Mouse (Mus musculus) embryonic facial prominence, embryonic 15.5 days (tissue): ENCODE data around the gene Utp15. TPM values are rescaled to one million over a fixed set of nuclear protein-coding genes. Genes with fewer than 3 reads are reported as not detected.

Experiments used
- ATAC-seq: fragments of 200-750 bp; cut with Nextera tagmentation; 2 replicates; pipeline ENCODE4 v1.8.0; 2017; ENCODE audit warnings: low read depth, moderate TSS enrichment; ENCODE audit not compliant: insufficient number of reproducible peaks, low FRiP score, low TSS enrichment
- H3K27ac ChIP-seq: fragments of 300-500 bp; sonication (generic); replicated peaks from 2 replicates; pipeline ENCODE4 v1.5.1; 2015; ENCODE audit warnings: mild to moderate bottlenecking, inconsistent platforms
- H3K27me3 ChIP-seq: fragments of 300-500 bp; sonication (generic); 2 replicates; pipeline ENCODE4 v1.6.1; 2015; ENCODE audit warnings: inconsistent platforms
- H3K36me3 ChIP-seq: fragments of 300-500 bp; sonication (generic); 2 replicates; pipeline ENCODE4 v1.6.1; 2015; ENCODE audit warnings: mild to moderate bottlenecking, inconsistent platforms
- H3K4me1 ChIP-seq: fragments of 300-500 bp; sonication (generic); 2 replicates; pipeline ENCODE4 v1.6.1; 2015; ENCODE audit warnings: inconsistent platforms
- H3K4me2 ChIP-seq: fragments of 300-500 bp; sonication (generic); replicated peaks from 2 replicates; pipeline ENCODE4 v1.6.1; 2015; ENCODE audit warnings: mild to moderate bottlenecking, inconsistent platforms
- H3K4me3 ChIP-seq: fragments of 300-500 bp; sonication (generic); replicated peaks from 2 replicates; pipeline ENCODE4 v1.5.1; 2015; ENCODE audit warnings: mild to moderate bottlenecking, inconsistent platforms
- H3K9ac ChIP-seq: fragments of 300-500 bp; sonication (generic); 2 replicates; pipeline ENCODE4 v1.6.1; 2015; ENCODE audit warnings: inconsistent platforms
- H3K9me3 ChIP-seq: fragments of 300-500 bp; sonication (generic); replicated peaks from 2 replicates; pipeline ENCODE4 v1.6.1; 2016; ENCODE audit warnings: inconsistent platforms
- WGBS: fragments of 180-500 bp; shearing (Covaris S2); methylation state at CpG from one replicate; pipeline ENCODE4 v1.1.7; 2015; 5-methylcytosine and 5-hydroxymethylcytosine counted together
- polyA plus RNA-seq: library from polyadenylated mRNA; unstranded; fragments of >200 nt; fragmentation: Nextera tagmentation; extraction: Ambion mirVana; gene quantifications from 2 replicates; pipeline ENCODE4 v1.2.1, GENCODE M21; 2015

Utp15 gene
- polyA plus RNA-seq: 25.9 and 27.0 TPM in 2 replicates

- Histone ChIP-seq H3K4me1 (peaks cover 17% of the 10 kb centered on the region), H3K4me3 (peak within 1 kb of the TSS; percentile 95), H3K9ac (peak within 1 kb of the TSS; percentile 80), H3K9me3 (no peaks in the 10 kb centered on the region), H3K4me2 (peak within 1 kb of the TSS; percentile 73), H3K36me3 (peaks cover 24% of the 10 kb centered on the region), H3K27me3 (no peaks in the 10 kb centered on the region), H3K27ac (peak within 1 kb of the TSS; percentile 94)
- WGBS: under 1% methylated on average over 71 of the region's 71 CpGs
- ATAC-seq: peak; percentile 98
Observed at GRCm38 (mm10) chr13:98262636-98263457, at the start of gene Utp15, which contains the start of gene Ankra2. Utp15 (minus strand) TSS chr13:98263041. Ankra2 (plus strand) TSS chr13:98263074.

- Histone ChIP-seq H3K27me3 (no peaks in the 10 kb centered on the region), H3K4me1 (peaks cover 13% of the 10 kb centered on the region), H3K4me3 (no peak overlapping the region), H3K36me3 (peaks cover 52% of the 10 kb centered on the region), H3K9me3 (no peaks in the 10 kb centered on the region), H3K4me2 (no peak overlapping the region), H3K9ac (no peak overlapping the region), H3K27ac (no peak overlapping the region)
- WGBS: 90% methylated on average over 5 of the region's 5 CpGs
- ATAC-seq: no peak
Observed at GRCm38 (mm10) chr13:98311597-98311996, 48.8 kb upstream of the Utp15 start.

DNA sequence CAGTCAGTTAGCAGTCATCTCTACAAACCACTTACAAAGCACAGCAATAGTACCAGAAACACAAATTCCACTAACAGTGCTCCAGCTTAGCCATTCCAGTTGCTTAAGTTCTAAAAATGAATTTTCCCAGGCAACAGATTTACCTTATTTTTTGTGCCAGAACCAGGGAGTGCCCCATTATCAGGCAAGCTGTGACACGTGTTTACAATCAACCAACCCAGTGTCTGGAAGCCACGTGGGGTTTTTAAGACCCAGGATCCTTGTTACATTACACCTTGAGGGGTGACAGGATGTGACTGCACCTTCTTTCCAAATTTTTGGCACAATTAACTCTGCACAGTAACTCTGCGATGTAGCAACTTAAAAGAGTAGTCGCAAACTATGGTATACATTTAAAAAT lies 45.9 kb upstream of the Utp15 start:
- WGBS: 60% methylated on average over 4 of the region's 4 CpGs
- no peak for ATAC-seq
- Histone ChIP-seq H3K4me3 (no peak overlapping the region), H3K4me2 (no peak overlapping the region), H3K9me3 (no peaks in the 10 kb centered on the region), H3K4me1 (peaks cover 5% of the 10 kb centered on the region; the same call in 1 of the 2 replicates), H3K27ac (no peak overlapping the region), H3K27me3 (no peaks in the 10 kb centered on the region), H3K9ac (no peak overlapping the region), H3K36me3 (peaks cover 51% of the 10 kb centered on the region)

- no peak overlapping the region for H3K4me3 ChIP-seq
- no peak overlapping the region for H3K9ac ChIP-seq
- no peak for ATAC-seq
- H3K27ac ChIP-seq: no peak overlapping the region
- no peaks in the 10 kb centered on the region for H3K9me3 ChIP-seq
- H3K36me3 ChIP-seq: peaks cover 44% of the 10 kb centered on the region
- H3K4me1 ChIP-seq: peaks cover 5% of the 10 kb centered on the region; the same call in 1 of the 2 replicates
- H3K4me2 ChIP-seq: no peak overlapping the region
- no peaks in the 10 kb centered on the region for H3K27me3 ChIP-seq
- WGBS: 73% methylated on average over 5 of the region's 5 CpGs
Observed at GRCm38 (mm10) chr13:98308004-98308403, 45.2 kb upstream of the Utp15 start.

DNA sequence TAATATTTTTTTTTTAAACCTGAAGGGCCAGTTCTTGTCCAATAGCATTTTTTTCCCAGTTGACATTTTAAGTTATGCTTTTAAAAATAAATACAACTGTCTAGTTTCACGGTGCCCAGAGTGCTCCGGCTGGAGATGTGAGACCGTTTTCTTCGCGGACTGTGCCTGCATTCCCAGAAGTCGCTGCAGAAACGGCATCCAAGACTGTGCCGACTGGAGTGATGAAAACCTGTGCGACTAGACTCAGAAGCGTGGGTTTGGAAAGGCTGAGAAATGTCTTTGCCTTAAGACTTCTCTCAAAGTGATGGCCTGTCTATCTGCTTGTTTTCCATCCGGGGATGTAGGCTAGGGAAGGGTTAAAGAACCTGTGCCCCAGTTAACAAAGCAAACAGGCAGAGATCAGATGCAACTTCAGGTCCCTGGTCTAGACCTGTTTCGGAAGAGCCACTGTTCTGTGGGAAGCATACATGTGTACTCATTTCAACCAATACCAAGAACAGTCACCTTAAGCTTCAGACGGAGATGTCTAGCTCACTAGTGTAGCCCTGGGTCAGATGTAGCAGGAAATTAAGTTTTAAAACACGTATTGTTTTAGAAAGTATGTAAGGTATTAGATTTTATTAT lies 44.1 kb upstream of the Utp15 start:
- ATAC-seq: no peak
- no peak overlapping the region for H3K4me2 ChIP-seq
- H3K9ac ChIP-seq: no peak overlapping the region
- 37% methylated on average over 14 of the region's 14 CpGs for WGBS
- H3K27ac ChIP-seq: peak overlapping the region; percentile 45; the same call in 1 of the 2 replicates
- H3K9me3 ChIP-seq: no peaks in the 10 kb centered on the region
- peaks cover 36% of the 10 kb centered on the region for H3K36me3 ChIP-seq
- H3K4me3 ChIP-seq: no peak overlapping the region
- H3K4me1 ChIP-seq: peaks cover 5% of the 10 kb centered on the region; the same call in 1 of the 2 replicates
- no peaks in the 10 kb centered on the region for H3K27me3 ChIP-seq

DNA sequence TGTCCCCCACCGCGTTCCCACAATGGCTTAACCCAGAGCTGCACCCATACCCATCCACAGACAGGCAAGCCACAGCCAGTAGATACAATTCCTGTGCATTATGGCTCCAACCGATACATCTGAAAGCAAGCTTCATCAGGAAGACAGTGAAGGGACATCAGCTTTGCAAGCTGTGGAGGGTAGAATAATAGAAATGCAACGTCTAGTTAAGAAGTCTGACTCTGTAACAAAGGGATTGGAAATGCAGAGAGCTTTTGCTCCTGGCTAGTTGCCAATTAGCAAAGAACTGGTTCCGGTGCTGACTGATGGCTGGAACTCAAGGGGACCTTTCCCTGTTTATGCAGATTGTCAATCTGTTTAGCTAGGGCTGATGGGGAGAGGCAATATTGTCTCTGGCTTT lies 43.6 kb upstream of the Utp15 start:
- Histone ChIP-seq H3K9me3 (no peaks in the 10 kb centered on the region), H3K4me3 (no peak overlapping the region), H3K36me3 (peaks cover 30% of the 10 kb centered on the region), H3K4me1 (peaks cover 5% of the 10 kb centered on the region; the same call in 1 of the 2 replicates), H3K9ac (no peak overlapping the region), H3K4me2 (no peak overlapping the region), H3K27ac (no peak overlapping the region), H3K27me3 (no peaks in the 10 kb centered on the region)
- WGBS: 36% methylated on average over 5 of the region's 5 CpGs
- ATAC-seq: no peak

GRCm38 (mm10) chr13:98305257-98305656 lies 42.4 kb upstream of the Utp15 start:
- Histone ChIP-seq H3K36me3 (peaks cover 19% of the 10 kb centered on the region), H3K27ac (no peak overlapping the region), H3K4me3 (no peak overlapping the region), H3K9me3 (no peaks in the 10 kb centered on the region), H3K4me1 (peaks cover 5% of the 10 kb centered on the region; the same call in 1 of the 2 replicates), H3K4me2 (no peak overlapping the region), H3K27me3 (no peaks in the 10 kb centered on the region), H3K9ac (no peak overlapping the region)
- ATAC-seq: no peak
- WGBS: 91% methylated on average over 9 of the region's 9 CpGs

- 42% methylated on average over 21 of the region's 21 CpGs for WGBS
- no peaks in the 10 kb centered on the region for H3K36me3 ChIP-seq
- H3K4me1 ChIP-seq: 0 out of 2 replicates have a peak, but pooled peaks cover 4% of the 10 kb centered on the region
- H3K27ac ChIP-seq: no peak overlapping the region
- H3K4me3 ChIP-seq: no peak overlapping the region; the same call in 1 of the 2 replicates
- peak; percentile 52; the same call in 1 of the 2 replicates for ATAC-seq
- H3K9ac ChIP-seq: no peak overlapping the region
- H3K27me3 ChIP-seq: no peaks in the 10 kb centered on the region
- H3K4me2 ChIP-seq: peak overlapping the region; percentile 40
- no peaks in the 10 kb centered on the region for H3K9me3 ChIP-seq
Observed at GRCm38 (mm10) chr13:98298833-98299758, 36.3 kb upstream of the Utp15 start.

DNA sequence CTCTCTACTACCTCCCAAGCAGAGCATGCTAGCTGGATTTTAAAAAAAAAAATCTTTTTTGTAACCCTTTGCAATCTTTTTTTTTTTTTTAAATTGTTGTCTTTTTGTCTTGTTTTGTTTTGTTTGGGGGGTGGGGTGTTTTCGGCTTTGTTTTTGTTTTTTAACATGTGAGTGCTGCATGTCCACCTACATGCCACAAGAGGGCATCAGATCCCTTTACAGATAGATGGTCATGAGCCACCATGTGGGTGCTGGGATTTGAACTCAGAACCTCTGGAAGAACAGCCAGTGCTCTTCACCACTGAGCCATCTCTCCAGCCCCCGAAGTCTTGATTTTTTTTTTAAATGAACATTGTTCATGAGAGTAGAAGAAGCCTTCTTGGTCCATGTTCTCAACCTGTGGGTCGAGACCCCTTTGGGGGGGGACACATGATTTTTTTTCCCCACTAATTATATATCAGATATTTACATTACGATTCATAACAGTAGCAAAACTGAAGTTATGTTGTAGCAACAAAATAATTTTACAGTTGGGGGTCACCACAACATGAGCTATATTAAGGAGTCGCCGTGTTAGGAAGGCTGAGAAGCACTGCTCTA lies 35.1 kb upstream of the Utp15 start:
- Histone ChIP-seq H3K9me3 (no peaks in the 10 kb centered on the region), H3K27me3 (no peaks in the 10 kb centered on the region), H3K4me3 (no peak overlapping the region), H3K36me3 (no peaks in the 10 kb centered on the region), H3K4me1 (0 out of 2 replicates have a peak, but pooled peaks cover 4% of the 10 kb centered on the region), H3K27ac (0 out of 2 replicates have a peak overlapping the region, but pooled peaks have one; percentile 11), H3K4me2 (no peak overlapping the region), H3K9ac (no peak overlapping the region)
- ATAC-seq: no peak
- WGBS: 90% methylated on average over 6 of the region's 6 CpGs

DNA sequence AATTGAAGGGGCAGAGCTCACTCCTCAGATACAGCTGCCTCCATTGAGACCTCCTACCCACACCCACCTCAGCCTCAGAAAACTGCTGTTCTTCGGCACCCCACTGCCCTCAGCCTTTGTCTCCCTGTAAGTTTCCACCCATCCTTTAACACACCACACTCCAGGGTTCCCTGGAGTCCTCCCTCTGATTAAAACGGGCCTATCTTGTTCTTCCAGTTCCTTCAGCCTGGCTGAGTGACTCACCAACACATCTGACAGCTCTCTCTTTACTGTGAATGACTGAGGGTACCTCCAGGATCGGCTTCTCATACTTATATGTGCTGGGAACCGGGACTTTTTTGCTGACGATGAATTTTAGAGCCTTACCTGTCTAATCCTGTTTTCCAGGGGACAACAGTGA lies 33.2 kb upstream of the Utp15 start:
- no peaks in the 10 kb centered on the region for H3K36me3 ChIP-seq
- 34% methylated on average over 5 of the region's 5 CpGs for WGBS
- 0 out of 2 replicates have a peak, but pooled peaks cover 4% of the 10 kb centered on the region for H3K4me1 ChIP-seq
- peak overlapping the region; percentile 75 for H3K27ac ChIP-seq
- H3K9me3 ChIP-seq: no peaks in the 10 kb centered on the region
- 0 out of 2 replicates have a peak, but pooled peaks have one; percentile 41 for ATAC-seq
- H3K4me3 ChIP-seq: no peak overlapping the region
- H3K9ac ChIP-seq: no peak overlapping the region
- H3K27me3 ChIP-seq: no peaks in the 10 kb centered on the region
- no peak overlapping the region for H3K4me2 ChIP-seq
